Mouse (Mus musculus) urinary bladder, postnatal 25 days (tissue): ENCODE measurements at regions not wholly inside any gene's neighbourhood (a gene's known extent, or its start where the extent isn't known, plus 50 kb on each side); places are given as distances from the start of the nearest gene placed in this dataset.

Experiments used
- DNase-seq: peaks from one replicate; pipeline ENCODE4 v3.0.0; 2022; ENCODE audit warnings: low spot score

GRCm38 (mm10) chr4:7112159-7112558 lies 1126.7 kb downstream of the Car8 start:
- DNase-seq = no peak

DNA sequence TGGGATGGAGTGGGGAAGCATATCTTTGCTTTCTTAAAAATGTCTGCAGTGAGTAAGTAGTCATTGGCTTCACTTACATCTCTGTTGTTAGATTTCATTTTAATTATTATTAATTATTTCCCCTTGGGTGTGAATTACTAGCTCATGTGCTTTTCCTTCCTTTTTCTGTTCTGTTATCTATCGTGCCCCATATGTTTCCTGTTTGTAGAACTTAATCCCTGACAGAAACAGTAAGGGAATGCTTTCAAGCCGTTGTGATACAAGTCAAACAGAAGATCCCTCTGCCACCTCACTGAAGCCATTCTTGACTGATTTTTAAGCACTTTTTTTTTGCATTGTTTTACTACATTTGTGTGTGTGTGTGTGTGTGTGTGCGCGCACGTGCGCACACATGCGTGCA lies 1145.9 kb downstream of the Car8 start:
- DNase-seq = no peak

DNA sequence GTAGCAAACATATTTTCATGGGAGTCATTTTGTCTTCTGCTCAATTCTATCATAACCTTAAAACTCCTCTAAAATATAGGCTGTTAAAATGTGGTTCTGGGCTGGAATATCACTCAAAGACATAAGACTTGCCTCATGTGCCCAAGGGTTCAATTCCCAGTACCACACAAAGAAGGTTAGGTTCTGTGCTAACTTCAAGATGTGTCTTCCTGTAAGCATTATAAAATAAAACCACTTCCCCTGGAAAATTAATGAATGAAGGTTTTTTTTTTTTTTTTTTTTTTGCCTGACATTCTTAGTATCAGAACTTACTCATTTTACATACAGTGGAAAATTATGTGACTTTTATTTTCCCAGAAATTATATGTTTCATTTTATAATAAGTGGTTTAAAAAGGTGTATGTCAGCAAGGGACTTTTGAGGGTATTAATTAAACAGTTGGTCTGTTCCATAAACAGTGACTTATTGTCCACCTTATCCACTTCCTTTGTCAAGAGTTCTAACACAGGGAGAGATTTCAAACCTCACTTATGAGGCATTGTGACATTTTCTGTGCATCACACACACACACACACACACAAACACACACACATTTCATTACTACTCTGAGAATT lies 1147.5 kb downstream of the Car8 start:
- no peak for DNase-seq
